Mouse (Mus musculus): ENCODE measurements around the gene BC049730. TPM values are rescaled to one million over a fixed set of nuclear protein-coding genes. Genes with fewer than 3 reads are reported as not detected.
A peak's percentile ranks its signal among the peaks of the same experiment; 100 is the strongest.

Gene BC049730
- not detected in 2 replicates for total RNA-seq (2012; rRNA removed)

DNA sequence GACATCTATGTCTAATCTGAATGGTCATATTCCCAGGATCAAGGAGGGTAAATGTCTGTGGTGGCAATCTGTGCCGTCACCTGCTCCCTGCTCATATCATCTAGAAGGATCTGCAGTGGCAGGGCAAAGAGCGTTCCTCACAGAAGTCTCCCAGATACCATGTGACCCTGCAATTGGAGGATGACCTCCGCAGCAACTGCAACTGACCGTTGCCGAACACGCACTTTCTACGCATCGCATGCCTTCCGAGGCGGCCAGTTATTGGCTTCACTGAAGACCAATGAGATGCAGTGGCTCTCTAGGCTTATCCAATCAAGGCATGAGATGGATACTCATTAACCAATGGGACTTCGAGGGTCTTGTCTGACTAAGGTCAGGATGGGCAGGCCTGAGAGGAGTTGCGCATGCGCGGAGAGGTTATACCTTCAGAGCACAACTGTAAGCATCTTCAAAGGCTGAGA is at the start of gene BC049730:
Gene BC049730, plus strand, starts transcription at position 411 of the 461 bp plus-strand sequence.
- Histone ChIP-seq H3K4me3 (ENCODE audit: insufficient read depth in 1 of 2, low read depth in 1 of 2, low read length in 2 of 2, poor library complexity in 1 of 2, severe bottlenecking in 1 of 2) (no peak within 1 kb of the TSS), H3K27ac (ENCODE audit: insufficient read depth, low read depth, low read length, poor library complexity, severe bottlenecking) (no peak within 1 kb of the TSS), H3K4me1 (ENCODE audit: control insufficient read depth in 2 of 2, insufficient read depth in 2 of 2, low read length in 2 of 2, poor library complexity in 1 of 2) (no peaks in the 10 kb centered on the region), H3K36me3 (ENCODE audit: control insufficient read depth, insufficient read depth, low read length, poor library complexity, severe bottlenecking) (no peaks in the 10 kb centered on the region), H3K9me3 (ENCODE audit: control insufficient read depth, insufficient read depth, low read depth, low read length) (no peaks in the 10 kb centered on the region), H3K9ac (ENCODE audit: insufficient read depth, low read depth, low read length, poor library complexity, severe bottlenecking) (no peak within 1 kb of the TSS)
- TF ChIP-seq CHD2 (IDR thresholded peaks at IDR 0.05; ENCODE audit: low read depth, low read length): no peak
- TF ChIP-seq HCFC1 (IDR thresholded peaks at IDR 0.05; ENCODE audit: borderline replicate concordance, insufficient read depth, low read length): no peak
- no peak for TF ChIP-seq ZNF384 (IDR thresholded peaks at IDR 0.05; ENCODE audit: low read depth, low read length)
- TF ChIP-seq MAFK (IDR thresholded peaks at IDR 0.05; ENCODE audit: insufficient read depth, low read depth, low read length): no peak
- TF ChIP-seq ZC3H11A (IDR thresholded peaks at IDR 0.05; ENCODE audit: borderline replicate concordance, low read depth, low read length): no peak
- in situ Hi-C loops (cut with MboI; ENCODE audit: low sequenced_read_pairs in 2 of 2, unreplicated experiment in 2 of 2): no loop called here
- no peak for DNase-seq (ENCODE audit: low read depth, low spot score)

DNA sequence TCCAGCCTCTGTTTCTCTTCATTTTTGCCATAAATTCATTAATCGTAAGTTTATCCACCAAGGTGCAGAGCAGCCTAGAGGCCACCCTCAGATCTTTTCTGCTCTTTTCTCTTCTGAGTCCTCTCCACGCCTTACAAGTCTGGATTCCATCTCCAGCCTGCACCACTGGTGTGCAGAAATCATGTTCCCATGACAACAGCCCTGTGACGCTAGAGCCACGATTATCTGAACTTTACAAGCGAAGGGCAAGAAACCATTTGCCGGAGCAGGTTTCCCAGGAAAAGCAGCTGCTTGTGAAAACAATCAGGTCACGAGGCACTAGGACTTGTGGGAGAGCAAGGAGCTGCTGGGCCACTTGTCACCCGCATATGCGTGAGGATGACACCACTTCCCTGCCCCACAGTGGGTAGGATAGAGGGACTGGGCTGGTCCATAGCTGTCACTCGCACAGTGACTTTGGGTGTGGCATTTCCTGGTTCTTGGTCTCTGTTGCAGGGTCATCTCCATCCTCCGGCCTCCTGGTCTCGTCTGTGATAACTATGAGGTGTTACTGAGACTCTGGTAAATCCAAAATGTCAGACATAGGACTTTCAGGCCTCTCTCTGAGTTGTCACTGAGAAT is 49.2 kb upstream of the BC049730 start:
- Histone ChIP-seq H3K27ac (ENCODE audit: insufficient read depth, low read depth, low read length, poor library complexity, severe bottlenecking) (no peak overlapping the region; the same call in 1 of the 2 replicates), H3K9ac (ENCODE audit: insufficient read depth, low read depth, low read length, poor library complexity, severe bottlenecking) (no peak overlapping the region), H3K4me3 (ENCODE audit: insufficient read depth in 1 of 2, low read depth in 1 of 2, low read length in 2 of 2, poor library complexity in 1 of 2, severe bottlenecking in 1 of 2) (no peak overlapping the region), H3K4me1 (ENCODE audit: control insufficient read depth in 2 of 2, insufficient read depth in 2 of 2, low read length in 2 of 2, poor library complexity in 1 of 2) (peaks cover 0 to 8% of the 10 kb centered on the region in 2 experiments; a peak in 2 of 4 replicates), H3K36me3 (ENCODE audit: control insufficient read depth, insufficient read depth, low read length, poor library complexity, severe bottlenecking) (no peaks in the 10 kb centered on the region), H3K9me3 (ENCODE audit: control insufficient read depth, insufficient read depth, low read depth, low read length) (no peaks in the 10 kb centered on the region)
- TF ChIP-seq ZC3H11A (IDR thresholded peaks at IDR 0.05; ENCODE audit: borderline replicate concordance, low read depth, low read length) (no peak), ZNF384 (IDR thresholded peaks at IDR 0.05; ENCODE audit: low read depth, low read length) (no peak), MAFK (IDR thresholded peaks at IDR 0.05; ENCODE audit: insufficient read depth, low read depth, low read length) (no peak), HCFC1 (IDR thresholded peaks at IDR 0.05; ENCODE audit: borderline replicate concordance, insufficient read depth, low read length) (no peak), CHD2 (IDR thresholded peaks at IDR 0.05; ENCODE audit: low read depth, low read length) (no peak)
- no peak for DNase-seq (ENCODE audit: low read depth, low spot score)
- in situ Hi-C loops (cut with MboI; ENCODE audit: low sequenced_read_pairs in 2 of 2, unreplicated experiment in 2 of 2): no loop called here

DNA sequence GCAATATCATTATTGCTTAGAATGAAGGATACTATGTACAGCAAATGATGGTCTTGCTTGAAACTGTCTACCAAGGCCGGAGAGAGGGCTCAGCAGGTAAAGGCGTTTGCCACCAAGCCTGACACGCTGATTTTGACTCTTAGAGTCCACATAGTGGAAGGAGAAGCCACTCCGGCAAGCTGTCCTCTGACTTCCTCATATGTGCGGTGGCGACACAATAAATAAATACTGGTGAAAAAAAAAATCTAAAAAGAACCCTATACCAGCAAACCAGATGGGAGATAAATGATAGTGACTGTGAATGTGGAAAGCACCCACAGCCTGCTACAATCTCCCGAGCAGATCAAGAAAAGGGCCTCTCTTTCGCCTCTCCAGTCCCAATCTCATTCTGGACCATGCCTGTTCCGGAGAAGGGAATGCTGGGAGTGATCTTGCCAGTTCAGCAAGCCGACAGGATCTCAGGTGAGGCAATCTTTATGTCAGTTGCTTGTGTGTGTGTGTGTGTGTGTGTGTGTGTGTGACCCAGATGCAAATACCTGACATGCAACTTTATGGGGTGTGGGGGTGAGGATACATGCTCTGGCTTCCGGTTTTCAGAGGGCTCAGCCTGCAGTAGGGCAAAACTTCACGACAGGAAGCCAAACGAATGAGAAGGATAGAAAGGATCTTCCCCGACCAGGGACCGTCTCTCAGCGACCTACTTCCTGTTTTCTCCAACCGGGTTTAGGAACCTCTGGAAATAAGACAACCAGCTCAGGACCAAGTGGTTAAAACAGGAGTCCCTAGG is 47.7 kb upstream of the BC049730 start:
- Histone ChIP-seq H3K36me3 (ENCODE audit: control insufficient read depth, insufficient read depth, low read length, poor library complexity, severe bottlenecking) (no peaks in the 10 kb centered on the region), H3K4me1 (ENCODE audit: control insufficient read depth in 2 of 2, insufficient read depth in 2 of 2, low read length in 2 of 2, poor library complexity in 1 of 2) (peaks cover 0 to 11% of the 10 kb centered on the region in 2 experiments; a peak in 2 of 4 replicates), H3K4me3 (ENCODE audit: insufficient read depth in 1 of 2, low read depth in 1 of 2, low read length in 2 of 2, poor library complexity in 1 of 2, severe bottlenecking in 1 of 2) (no peak overlapping the region), H3K9me3 (ENCODE audit: control insufficient read depth, insufficient read depth, low read depth, low read length) (no peaks in the 10 kb centered on the region), H3K9ac (ENCODE audit: insufficient read depth, low read depth, low read length, poor library complexity, severe bottlenecking) (no peak overlapping the region), H3K27ac (ENCODE audit: insufficient read depth, low read depth, low read length, poor library complexity, severe bottlenecking) (peak overlapping the region; percentile 12; the same call in 1 of the 2 replicates)
- no peak for TF ChIP-seq MAFK (IDR thresholded peaks at IDR 0.05; ENCODE audit: insufficient read depth, low read depth, low read length)
- TF ChIP-seq HCFC1 (IDR thresholded peaks at IDR 0.05; ENCODE audit: borderline replicate concordance, insufficient read depth, low read length): no peak
- TF ChIP-seq ZNF384 (IDR thresholded peaks at IDR 0.05; ENCODE audit: low read depth, low read length): no peak
- TF ChIP-seq CHD2 (IDR thresholded peaks at IDR 0.05; ENCODE audit: low read depth, low read length): no peak
- TF ChIP-seq ZC3H11A (IDR thresholded peaks at IDR 0.05; ENCODE audit: borderline replicate concordance, low read depth, low read length): no peak
- no peak for DNase-seq (ENCODE audit: low read depth, low spot score)
- in situ Hi-C loops (cut with MboI; ENCODE audit: low sequenced_read_pairs in 2 of 2, unreplicated experiment in 2 of 2): no loop called here

DNA sequence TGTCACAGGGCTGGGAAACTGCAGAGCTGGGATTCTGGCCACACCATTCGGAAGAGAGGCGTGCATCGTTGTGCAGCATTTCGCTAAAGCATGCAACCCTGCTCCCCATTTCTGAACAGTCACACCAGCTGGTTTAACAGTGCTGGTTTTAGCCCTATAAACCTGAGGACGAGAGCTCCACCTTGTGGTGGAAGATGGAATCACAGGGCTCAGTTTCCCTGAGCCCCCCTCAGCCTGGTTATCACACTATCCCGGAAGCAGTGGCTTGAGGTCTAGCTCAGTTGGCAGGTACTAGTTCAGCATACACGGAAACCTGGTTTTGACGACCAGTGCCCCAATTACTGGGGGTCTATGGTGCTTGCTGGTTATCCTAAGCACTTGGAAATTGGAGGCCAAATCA is 46.5 kb upstream of the BC049730 start:
- in situ Hi-C loops (cut with MboI; ENCODE audit: low sequenced_read_pairs in 2 of 2, unreplicated experiment in 2 of 2): no loop called here
- peak; percentile 78 for DNase-seq (ENCODE audit: low read depth, low spot score)
- Histone ChIP-seq H3K4me3 (ENCODE audit: insufficient read depth in 1 of 2, low read depth in 1 of 2, low read length in 2 of 2, poor library complexity in 1 of 2, severe bottlenecking in 1 of 2) (no peak overlapping the region), H3K4me1 (ENCODE audit: control insufficient read depth in 2 of 2, insufficient read depth in 2 of 2, low read length in 2 of 2, poor library complexity in 1 of 2) (peaks cover 0 to 11% of the 10 kb centered on the region in 2 experiments; a peak in 2 of 4 replicates), H3K36me3 (ENCODE audit: control insufficient read depth, insufficient read depth, low read length, poor library complexity, severe bottlenecking) (no peaks in the 10 kb centered on the region), H3K27ac (ENCODE audit: insufficient read depth, low read depth, low read length, poor library complexity, severe bottlenecking) (no peak overlapping the region), H3K9me3 (ENCODE audit: control insufficient read depth, insufficient read depth, low read depth, low read length) (no peaks in the 10 kb centered on the region), H3K9ac (ENCODE audit: insufficient read depth, low read depth, low read length, poor library complexity, severe bottlenecking) (no peak overlapping the region)
- TF ChIP-seq ZC3H11A (IDR thresholded peaks at IDR 0.05; ENCODE audit: borderline replicate concordance, low read depth, low read length) (peak; percentile 60; the same call in 1 of the 2 replicates), ZNF384 (IDR thresholded peaks at IDR 0.05; ENCODE audit: low read depth, low read length) (no peak)

Measured in ES-E14 (cell line).